Mouse (Mus musculus) left cerebral cortex, adult 2 months (tissue): ENCODE data around the gene Cog7. TPM values are rescaled to one million over a fixed set of nuclear protein-coding genes. Genes with fewer than 3 reads are reported as not detected.
A peak's percentile ranks its signal among the peaks of the same experiment; 100 is the strongest.

Experiments used
- DNase-seq, 2 experiments: peaks; one replicate each; pipeline ENCODE4 v3.0.0; 2021 to 2022; ENCODE audit warnings: low spot score in 2 of 2, mixed read lengths in 1 of 2; ENCODE audit errors: extremely low spot score in 1 of 2
- H3K27ac ChIP-seq: fragments of 200-600 bp; 2 replicates; pipeline ENCODE4 v1.8.1; 2022
- H3K4me3 ChIP-seq: fragments of 200-600 bp; 2 replicates; pipeline ENCODE4 v1.8.1; 2022
- CTCF ChIP-seq: fragments of 200-600 bp; IDR thresholded peaks from 2 replicates; pipeline ENCODE4 v1.8.1; 2022; ENCODE audit warnings: antibody characterized with exemption, mild to moderate bottlenecking, moderate library complexity
- intact Hi-C: fragments of 180-260 bp; cut with DNase I; formaldehyde crosslinking; loops from one replicate; pipeline ENCODE4 v1.15.1; 2025
- total RNA-seq, 2 experiments: library from RNA; stranded (reverse); gene quantifications; 2 replicates each; pipeline ENCODE4 v1.2.3; 2021

Gene Cog7
- total RNA-seq, 2 experiments from 2014 or later, result 45.5 to 45.8 TPM

DNA sequence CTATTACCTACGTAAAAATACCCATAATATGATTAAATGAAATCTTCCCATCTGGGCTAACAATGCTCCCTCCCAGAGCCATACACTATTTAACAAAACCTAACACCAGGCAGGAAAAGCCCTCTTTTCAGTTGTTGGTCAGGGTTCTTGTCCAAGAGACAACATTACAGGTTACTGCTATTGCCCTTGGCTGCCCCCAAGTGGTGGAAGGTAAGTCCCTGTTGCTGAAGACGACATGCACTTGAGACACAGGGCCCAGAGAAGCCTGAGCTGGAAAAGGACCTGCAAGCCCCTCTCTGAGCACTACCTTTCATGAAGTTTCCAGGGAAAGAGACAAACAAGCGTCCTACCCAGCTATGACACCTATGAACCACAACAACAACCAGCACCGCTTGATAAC is 6.5 kb downstream of the Cog7 start:
- TF ChIP-seq CTCF, result peak; percentile 69
- DNase-seq, result peak; percentile 48 to 54
- no peak overlapping the region for H3K4me3 ChIP-seq
- intact Hi-C loops, result loop anchor here (10.0 kb wide), 1 partner anchor 310 kb away; no protein-coding TSS in a partner anchor
- no peak overlapping the region for H3K27ac ChIP-seq

DNA sequence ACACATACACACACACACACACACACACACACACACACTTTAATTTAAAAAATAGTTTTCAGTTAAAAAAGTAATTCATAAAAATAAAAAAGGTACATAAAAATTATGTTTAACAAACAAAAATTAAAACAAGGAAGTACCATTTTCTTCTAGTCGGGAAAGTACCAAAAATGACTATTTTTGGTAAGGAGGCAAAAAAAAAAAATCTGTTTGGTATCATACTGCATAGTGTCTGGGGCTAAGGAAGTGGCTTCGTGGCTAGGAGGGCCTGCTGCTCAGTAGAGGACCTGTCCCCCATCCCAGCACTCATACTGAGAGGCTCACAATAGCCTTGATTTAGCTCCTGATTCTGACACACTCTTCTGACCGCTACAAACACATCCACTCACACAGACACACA is 9.8 kb downstream of the Cog7 start:
- no peak for DNase-seq
- no peak for TF ChIP-seq CTCF
- intact Hi-C loops, result loop anchor here (10.0 kb wide), 1 partner anchor 307 kb away; no protein-coding TSS in a partner anchor
- Histone ChIP-seq H3K27ac (no peak overlapping the region), H3K4me3 (no peak overlapping the region)

DNA sequence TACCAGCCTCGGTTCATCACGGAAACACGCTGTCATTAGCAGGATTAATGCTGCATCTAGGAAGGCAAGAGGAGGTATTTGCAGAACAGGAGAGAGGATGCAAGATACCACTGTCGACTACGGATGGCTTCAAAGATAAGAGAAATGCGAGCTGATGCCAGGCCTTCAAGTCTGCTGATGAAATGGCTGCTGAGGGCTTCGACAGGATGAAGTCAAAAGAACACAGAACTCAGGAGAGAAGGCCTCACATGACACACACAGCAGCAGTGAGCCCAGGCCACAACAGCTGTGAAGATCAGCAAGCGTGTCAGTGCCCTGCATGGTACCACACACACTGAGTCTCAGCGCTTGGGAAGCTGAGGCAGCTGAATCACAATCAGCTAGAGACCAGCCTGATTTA is 11.3 kb downstream of the Cog7 start:
- intact Hi-C loops, result loop anchor here (10.0 kb wide), 1 partner anchor 305 kb away; no protein-coding TSS in a partner anchor
- TF ChIP-seq CTCF, result no peak

DNA sequence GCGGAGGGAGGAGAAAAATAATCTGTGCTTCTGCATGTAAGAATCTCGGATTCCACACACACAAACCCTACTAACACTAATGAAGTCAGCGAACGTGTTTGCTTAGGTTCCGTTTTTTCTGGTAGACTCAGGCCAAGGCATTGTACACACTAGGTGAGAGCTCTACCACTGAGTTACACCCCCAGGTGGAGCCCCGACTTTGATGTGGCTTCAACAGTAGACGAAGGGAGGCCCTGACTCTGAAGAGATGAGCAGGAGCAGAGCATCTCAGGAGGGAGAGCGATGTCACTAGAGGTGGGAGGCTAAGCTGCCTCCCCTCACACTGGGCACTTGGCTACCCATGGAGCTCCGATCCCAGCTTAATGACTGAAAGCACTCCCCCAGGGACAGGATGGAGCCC is 12.7 kb downstream of the Cog7 start:
- no peak overlapping the region for H3K27ac ChIP-seq
- H3K4me3 ChIP-seq, result no peak overlapping the region
- TF ChIP-seq CTCF, result no peak
- DNase-seq, result no peak
- intact Hi-C loops, result loop anchor here (10.0 kb wide), 1 partner anchor 574 kb away; the partner anchor contains the start of gene Hs3st2

More for the DNA sequence above, 11.3 kb downstream of the Cog7 start:
- DNase-seq, result no peak
- Histone ChIP-seq H3K4me3 (no peak overlapping the region), H3K27ac (no peak overlapping the region)

DNA sequence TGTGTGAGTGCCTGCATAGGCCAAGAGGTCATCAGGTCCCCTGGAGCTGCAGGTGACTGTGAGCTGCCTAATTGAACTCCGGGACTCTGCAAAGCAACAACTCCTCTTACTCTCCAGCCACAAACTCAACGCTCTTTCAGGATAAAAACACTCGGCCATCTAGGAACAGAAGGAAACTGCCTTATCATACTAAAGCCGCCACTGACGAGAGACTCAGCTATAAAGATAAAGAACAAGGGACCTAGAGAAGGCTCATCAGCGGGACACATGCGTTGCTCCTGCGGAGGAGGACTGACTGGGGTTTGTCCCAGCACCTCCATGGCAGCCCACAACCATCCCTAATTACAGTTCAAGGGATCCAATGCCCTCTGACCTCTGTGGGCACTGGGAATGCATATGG is 13.3 kb downstream of the Cog7 start:
- intact Hi-C loops, result loop anchor here (10.0 kb wide), 1 partner anchor 573 kb away; the partner anchor contains the start of gene Hs3st2
- no peak for TF ChIP-seq CTCF
- DNase-seq, result no peak
- Histone ChIP-seq H3K27ac (no peak overlapping the region), H3K4me3 (no peak overlapping the region)

DNA sequence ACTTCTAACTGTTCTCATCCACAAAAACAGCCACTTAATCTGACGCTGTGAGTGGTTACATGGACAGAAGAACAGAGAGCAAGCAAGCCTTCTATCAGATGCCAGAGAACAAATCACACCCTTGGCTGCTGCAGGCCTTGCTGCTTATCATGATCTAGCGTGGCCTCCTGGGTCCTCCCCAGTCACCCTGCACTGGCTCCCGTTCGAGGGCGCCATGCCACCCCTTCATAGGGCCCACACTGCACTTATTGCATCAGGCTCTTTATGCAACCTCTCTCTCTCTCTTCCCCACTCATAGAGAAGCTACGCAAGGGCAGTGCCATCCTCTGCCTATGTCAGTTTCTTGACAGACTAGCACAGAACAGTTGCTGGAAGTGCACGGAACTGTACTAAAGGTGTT is 15.3 kb downstream of the Cog7 start:
- no peak for DNase-seq
- TF ChIP-seq CTCF, result no peak
- intact Hi-C loops, result loop anchor here (10.0 kb wide), 1 partner anchor 571 kb away; the partner anchor contains the start of gene Hs3st2
- no peak overlapping the region for H3K27ac ChIP-seq
- no peak overlapping the region for H3K4me3 ChIP-seq

DNA sequence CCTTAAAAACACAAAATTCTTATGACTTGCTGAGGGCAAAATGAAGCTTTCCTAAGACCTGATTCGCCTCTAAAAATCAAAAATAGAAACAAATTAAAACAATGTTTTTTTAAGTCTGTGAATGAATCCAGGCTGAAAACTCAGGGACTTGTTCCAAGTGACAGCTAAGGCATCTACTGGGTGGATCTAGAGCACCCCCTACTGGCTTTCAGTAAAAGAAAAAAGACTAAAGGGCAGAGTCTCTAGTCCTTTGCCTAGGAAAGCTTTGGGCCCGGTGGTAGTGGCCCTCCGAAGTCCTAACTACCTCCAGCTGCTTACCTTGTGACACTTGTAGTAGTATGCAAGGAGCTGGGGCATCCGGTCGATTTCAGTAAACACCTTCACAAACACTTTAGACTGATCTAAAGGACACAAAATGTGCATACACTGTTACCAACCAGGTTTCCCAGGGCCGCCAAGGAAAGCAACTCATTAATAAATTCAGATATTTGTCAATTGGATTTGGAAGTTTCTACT is 17.6 kb downstream of the Cog7 start:
- intact Hi-C loops, result loop anchor here (1.0 to 10.0 kb wide), 3 partner anchors 230 to 569 kb away; partner anchors contain the start of genes Hs3st2 and Scnn1g
- peak; percentile 85 for TF ChIP-seq CTCF
- Histone ChIP-seq H3K4me3 (no peak overlapping the region), H3K27ac (no peak overlapping the region)
- peak in 1 of 2 experiments; percentile 38 for DNase-seq

DNA sequence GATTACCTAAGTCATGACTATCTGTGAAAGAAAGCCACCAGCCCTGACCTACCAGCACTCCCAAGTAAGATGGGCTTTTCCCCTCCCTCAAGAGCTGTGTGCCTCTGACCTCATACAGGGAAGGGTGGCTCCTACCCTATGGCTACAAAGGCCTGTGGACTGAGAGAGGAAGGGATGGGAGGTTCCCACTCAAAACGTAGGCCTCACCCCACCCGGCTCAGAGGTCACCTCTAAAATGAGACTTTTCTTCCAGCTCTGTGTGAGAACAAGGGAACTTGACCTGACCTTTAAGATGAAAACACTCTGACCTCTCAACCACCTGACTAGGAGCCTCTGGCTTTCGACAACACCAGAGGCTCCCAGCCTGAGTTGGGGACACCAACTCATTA is 18.9 kb downstream of the Cog7 start:
- no peak for DNase-seq
- TF ChIP-seq CTCF, result no peak
- Histone ChIP-seq H3K4me3 (no peak overlapping the region), H3K27ac (no peak overlapping the region)
- intact Hi-C loops, result loop anchor here (5.0 to 10.0 kb wide), 2 partner anchors 475 to 568 kb away; partner anchors contain the start of gene Hs3st2

DNA sequence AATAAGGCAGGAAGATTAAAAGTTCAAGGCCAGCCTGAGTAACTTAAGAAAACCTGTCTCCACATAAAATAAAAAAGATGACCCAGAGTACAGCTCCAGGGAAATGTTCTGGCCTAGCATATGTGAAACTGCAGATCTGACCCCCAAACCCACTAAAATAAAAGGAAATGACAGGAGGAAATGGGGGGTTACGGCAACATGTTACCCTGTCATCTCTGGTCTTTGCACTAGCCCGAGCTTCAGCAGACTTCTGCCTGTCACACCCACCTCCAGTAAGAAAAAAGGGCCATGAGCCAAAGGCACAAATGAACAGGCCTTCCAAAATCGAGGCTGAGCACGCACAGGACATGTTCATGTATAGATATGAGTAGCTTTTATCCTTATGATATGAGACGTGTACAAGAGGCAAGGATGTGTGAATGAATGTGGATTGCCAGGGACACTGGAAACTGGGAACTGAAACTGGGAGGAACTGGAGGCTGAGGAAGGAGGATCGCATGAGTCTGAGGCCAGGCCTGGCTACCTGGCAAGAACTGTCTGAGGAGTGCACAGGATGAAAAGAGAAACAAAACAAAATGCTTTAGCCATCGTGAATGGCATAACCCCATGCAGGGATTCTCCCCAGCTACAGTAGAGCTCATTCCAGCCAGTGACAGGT is 19.5 kb downstream of the Cog7 start:
- TF ChIP-seq CTCF, result no peak
- no peak overlapping the region for H3K4me3 ChIP-seq
- intact Hi-C loops, result loop anchor here (5.0 to 10.0 kb wide), 2 partner anchors 475 to 567 kb away; partner anchors contain the start of gene Hs3st2

DNA sequence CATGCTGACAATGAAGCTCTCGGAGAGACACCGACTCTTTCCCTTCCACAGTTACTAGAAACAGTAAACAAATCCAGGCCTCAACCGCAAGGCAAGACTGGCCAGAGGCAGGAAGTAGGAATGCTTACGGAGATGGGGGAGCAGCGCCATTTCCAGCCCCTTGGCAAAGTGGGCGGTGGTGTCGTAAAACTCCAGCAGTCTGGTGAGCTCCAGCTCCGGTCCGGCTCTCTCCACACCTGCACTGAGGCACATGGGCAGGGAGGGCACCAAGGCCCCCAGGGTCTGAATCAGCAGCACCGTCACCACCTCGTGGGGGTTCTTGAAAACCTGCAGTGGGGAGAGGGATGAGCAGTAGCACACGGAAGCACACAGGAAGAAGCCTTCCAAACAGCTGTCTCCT is 25.7 kb downstream of the Cog7 start:
- intact Hi-C loops, result no loop called here
- H3K4me3 ChIP-seq, result no peak overlapping the region
- H3K27ac ChIP-seq, result no peak overlapping the region
- no peak for TF ChIP-seq CTCF
- DNase-seq, result no peak

More for the DNA sequence above, 19.5 kb downstream of the Cog7 start:
- DNase-seq, result no peak
- no peak overlapping the region for H3K27ac ChIP-seq

DNA sequence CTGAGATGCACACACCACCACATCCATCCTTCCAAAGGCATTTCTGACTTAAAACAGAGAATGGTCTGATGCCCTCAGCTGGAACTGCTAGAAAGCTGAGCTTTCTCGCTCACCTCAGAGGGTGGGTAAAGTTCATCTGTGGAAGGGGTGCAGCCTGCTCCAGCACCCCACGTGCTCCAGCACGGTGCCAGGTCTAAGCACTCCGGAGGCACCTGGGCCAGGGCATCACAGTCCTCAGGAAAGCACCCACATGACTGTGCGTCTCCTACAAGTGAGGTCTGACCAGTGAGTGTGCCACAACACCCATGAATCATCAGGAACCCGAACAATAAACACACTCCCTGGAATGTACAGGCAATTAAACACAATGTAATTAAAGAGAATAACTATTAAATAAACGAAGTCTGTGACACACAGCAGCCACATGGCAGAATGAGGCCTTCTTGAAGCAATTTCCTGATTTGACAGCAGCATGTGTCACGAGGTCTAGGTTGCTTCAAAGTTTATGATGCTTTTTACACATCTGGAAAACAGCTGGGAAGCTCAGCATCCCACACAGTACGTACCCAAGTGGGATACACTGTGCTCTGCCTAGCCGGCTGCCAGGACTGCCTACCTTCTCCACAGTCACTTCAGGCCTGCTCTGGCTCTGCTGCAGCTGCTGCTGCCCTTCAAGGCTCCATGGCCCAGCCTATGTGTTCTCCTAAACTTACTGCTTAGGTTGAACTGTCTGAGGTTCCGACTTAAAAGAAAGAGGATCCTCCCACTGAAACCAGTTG is 26.4 kb downstream of the Cog7 start:
- TF ChIP-seq CTCF, result no peak
- H3K4me3 ChIP-seq, result no peak overlapping the region
- no peak for DNase-seq
- intact Hi-C loops, result no loop called here
- no peak overlapping the region for H3K27ac ChIP-seq

DNA sequence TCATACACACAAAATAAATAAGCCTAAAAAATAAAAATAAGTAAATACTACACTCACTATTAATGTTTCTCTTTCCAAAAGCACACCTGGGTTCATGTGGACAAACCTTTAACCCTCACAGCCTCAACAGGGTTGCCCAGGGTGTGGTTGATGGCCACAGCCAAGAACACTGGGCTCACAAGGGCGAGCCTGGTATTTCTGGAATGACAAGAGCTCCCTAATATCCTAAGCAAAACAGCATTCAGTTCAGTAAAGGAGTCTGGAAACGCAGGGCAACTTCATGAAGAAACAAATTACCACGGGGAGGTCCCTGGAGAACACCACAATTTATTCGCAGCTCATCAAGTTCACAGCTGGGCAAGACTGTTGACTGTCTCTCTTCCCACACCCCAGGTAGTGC is 34.0 kb downstream of the Cog7 start:
- no peak for DNase-seq
- H3K4me3 ChIP-seq, result no peak overlapping the region
- intact Hi-C loops, result no loop called here
- TF ChIP-seq CTCF, result no peak
- no peak overlapping the region for H3K27ac ChIP-seq
